9 mouse cellular contexts compared by ENCODE assay signal in the genomic region with DNA sequence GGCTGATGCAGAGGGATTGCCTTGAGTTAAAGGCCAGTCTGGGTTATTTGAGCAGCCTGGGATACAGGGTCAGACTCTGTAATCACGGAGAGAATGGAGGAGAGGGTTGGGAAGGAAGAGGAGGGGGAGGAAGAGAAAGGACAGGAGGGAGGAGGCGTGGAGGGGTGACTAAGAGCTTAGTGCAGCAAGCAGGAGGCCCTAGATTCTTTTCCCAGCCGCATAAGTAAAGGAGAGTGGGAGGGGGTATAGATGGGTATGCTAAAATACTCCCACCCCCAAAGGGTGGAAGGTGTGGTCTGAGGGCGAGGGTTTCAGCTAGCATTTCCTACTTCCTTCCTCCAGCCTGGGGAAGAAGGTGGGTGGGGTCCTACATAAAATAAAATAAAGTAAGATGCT. TPM values are rescaled to one million over a fixed set of nuclear protein-coding genes. Genes with fewer than 3 reads are reported as not detected.
A peak's percentile ranks its signal among the peaks of the same experiment; 100 is the strongest.
DNase-seq lines count a peak whose midpoint lies in the region; ATAC-seq and TF ChIP-seq lines count a peak whose summit lies in the region.
"Had no signal": no experiment of that assay in that cellular context is flagged by ENCODE, and none has a peak within 500 bp of the region (broad histone marks: within the 10 kb centered on the region; RNA-seq: fewer than 3 reads in every experiment).

No protein-coding gene starts in this region.

- peak overlapping the region; percentile 78 for H3K27ac ChIP-seq in heart, embryonic 10.5 days
- no peak overlapping the region for H3K27ac ChIP-seq in midbrain, embryonic 11.5 days (ENCODE audit: low read depth, low read length)
- no peak overlapping the region for H3K27ac ChIP-seq in midbrain, embryonic 15.5 days
- H3K27ac ChIP-seq in limb, embryonic 13.5 days = no peak overlapping the region
- H3K27ac ChIP-seq in stomach, postnatal 0 days (replicated peaks) = no peak overlapping the region

- peaks cover 49% of the 10 kb centered on the region for H3K4me1 ChIP-seq in heart, embryonic 10.5 days
- H3K4me1 ChIP-seq in midbrain, embryonic 11.5 days (ENCODE audit: control insufficient read depth, insufficient read depth, low read length) = peaks cover 17% of the 10 kb centered on the region; the same call in 1 of the 2 replicates
- H3K4me1 ChIP-seq in midbrain, embryonic 15.5 days = peaks cover 15% of the 10 kb centered on the region
- peaks cover 25% of the 10 kb centered on the region for H3K4me1 ChIP-seq in limb, embryonic 13.5 days
- peaks cover 5% of the 10 kb centered on the region; the same call in 1 of the 2 replicates for H3K4me1 ChIP-seq in stomach, postnatal 0 days (replicated peaks; ENCODE audit: control insufficient read depth, insufficient read depth)

- peak; percentile 6 for ATAC-seq in midbrain, embryonic 11.5 days (ENCODE audit: low FRiP score)
- ATAC-seq in midbrain, embryonic 15.5 days (replicated peaks) = no peak
- ATAC-seq in limb, embryonic 13.5 days (ENCODE audit: low FRiP score, low read depth) = no peak
- 0 out of 2 replicates have a peak, but pooled peaks have one; percentile 9 for ATAC-seq in stomach, postnatal 0 days (ENCODE audit: low FRiP score, low TSS enrichment)
- no peak for ATAC-seq in activated CD4-positive, CD25-positive, alpha-beta regulatory T cell, adult 4 months

- H3K9ac ChIP-seq in midbrain, embryonic 11.5 days (ENCODE audit: low read length) = peak overlapping the region; percentile 40; the same call in 1 of the 2 replicates
- no peak overlapping the region for H3K9ac ChIP-seq in midbrain, embryonic 15.5 days
- no peak overlapping the region for H3K9ac ChIP-seq in limb, embryonic 13.5 days
- H3K9ac ChIP-seq in stomach, postnatal 0 days (ENCODE audit: low read length) = no peak overlapping the region

- peaks cover 24% of the 10 kb centered on the region for H3K27me3 ChIP-seq in heart, embryonic 10.5 days (ENCODE audit: insufficient read depth, poor library complexity, severe bottlenecking)
- peaks cover 13% of the 10 kb centered on the region for H3K27me3 ChIP-seq in midbrain, embryonic 11.5 days (ENCODE audit: control insufficient read depth, insufficient read depth, low read length)
- H3K27me3 ChIP-seq in midbrain, embryonic 15.5 days (replicated peaks) = peaks cover 28% of the 10 kb centered on the region
- peaks cover 40% of the 10 kb centered on the region for H3K27me3 ChIP-seq in limb, embryonic 13.5 days
- H3K27me3 ChIP-seq in stomach, postnatal 0 days (ENCODE audit: control insufficient read depth, insufficient read depth, low read length) = no peaks in the 10 kb centered on the region

- DNase-seq in heart, embryonic 10.5 days (ENCODE audit: low spot score) = no peak
- no peak for DNase-seq in heart, postnatal 14 days
- DNase-seq in midbrain, embryonic 11.5 days (ENCODE audit: low spot score, missing footprints) = no peak
- no peak for DNase-seq in stomach, postnatal 0 days (ENCODE audit: low spot score)
- DNase-seq in thymus, postnatal 25 days = no peak

- intact Hi-C loops in heart, postnatal 14 days (cut with DNase I) = no loop called here

- H3K36me3 ChIP-seq in heart, embryonic 10.5 days = no peaks in the 10 kb centered on the region
- H3K36me3 ChIP-seq in midbrain, embryonic 11.5 days (ENCODE audit: control insufficient read depth, insufficient read depth, low read length) = no peaks in the 10 kb centered on the region
- H3K36me3 ChIP-seq in midbrain, embryonic 15.5 days (replicated peaks) = no peaks in the 10 kb centered on the region
- no peaks in the 10 kb centered on the region for H3K36me3 ChIP-seq in limb, embryonic 13.5 days
- H3K36me3 ChIP-seq in stomach, postnatal 0 days (ENCODE audit: control insufficient read depth, insufficient read depth, low read length) = no peaks in the 10 kb centered on the region
- H3K36me3 ChIP-seq: G1E had no signal

- no peaks in the 10 kb centered on the region for H3K9me3 ChIP-seq in heart, embryonic 10.5 days
- H3K9me3 ChIP-seq in midbrain, embryonic 11.5 days (ENCODE audit: control insufficient read depth, low read length) = no peaks in the 10 kb centered on the region
- no peaks in the 10 kb centered on the region for H3K9me3 ChIP-seq in midbrain, embryonic 15.5 days
- H3K9me3 ChIP-seq in limb, embryonic 13.5 days = no peaks in the 10 kb centered on the region
- H3K9me3 ChIP-seq in stomach, postnatal 0 days (ENCODE audit: control insufficient read depth, low read length) = no peaks in the 10 kb centered on the region
- H3K9me3 ChIP-seq: G1E had no signal

- WGBS in heart, embryonic 10.5 days = 19% methylated on average over 4 of the region's 4 CpGs
- 8% methylated on average over 4 of the region's 4 CpGs for WGBS in midbrain, embryonic 11.5 days
- 26% methylated on average over 4 of the region's 4 CpGs for WGBS in midbrain, embryonic 15.5 days
- WGBS in limb, embryonic 13.5 days = 25% methylated on average over 4 of the region's 4 CpGs
- WGBS in stomach, postnatal 0 days = 30% methylated on average over 4 of the region's 4 CpGs

- no peak for TF ChIP-seq EP300 in stomach, postnatal 0 days (optimal IDR thresholded peaks at IDR 0.05)

- H3K4me3 ChIP-seq in heart, embryonic 10.5 days = peak overlapping the region; percentile 57
- H3K4me3 ChIP-seq in midbrain, embryonic 11.5 days (ENCODE audit: low read depth, low read length) = no peak overlapping the region
- no peak overlapping the region for H3K4me3 ChIP-seq in midbrain, embryonic 15.5 days
- H3K4me3 ChIP-seq in limb, embryonic 13.5 days = no peak overlapping the region
- H3K4me3 ChIP-seq in stomach, postnatal 0 days (ENCODE audit: low read depth, low read length) = no peak overlapping the region

- H3K4me2 ChIP-seq in midbrain, embryonic 11.5 days = peak overlapping the region; percentile 76
- H3K4me2 ChIP-seq in midbrain, embryonic 15.5 days = no peak overlapping the region
- H3K4me2 ChIP-seq in limb, embryonic 13.5 days (replicated peaks) = peak overlapping the region; percentile 84
- peak overlapping the region; percentile 69; the same call in 1 of the 2 replicates for H3K4me2 ChIP-seq in stomach, postnatal 0 days (replicated peaks; ENCODE audit: low read depth)

- no peak for TF ChIP-seq CTCF in stomach, postnatal 0 days (IDR thresholded peaks at IDR 0.05; ENCODE audit: low read depth)

RNA-seq across cellular contexts. Expression of gene Tmem37, which starts 0.4 kb away (rescaled TPM):
- 17.5 and 22.5 TPM in 2 replicates for polyA plus RNA-seq in heart, embryonic 10.5 days (2016; fragmentation: Nextera tagmentation; extraction: Ambion mirVana)
- 1 to 10 TPM; 5.5 to 6.3 TPM for total RNA-seq in heart, postnatal 14 days (2021)
- 6.8 and 7.3 TPM in 2 replicates for polyA plus RNA-seq in midbrain, embryonic 11.5 days (2014; fragmentation: Nextera tagmentation; extraction: Ambion mirVana)
- polyA plus RNA-seq in midbrain, embryonic 15.5 days (2015; fragmentation: Nextera tagmentation; extraction: Ambion mirVana) = 7.6 and 9.6 TPM in 2 replicates
- polyA plus RNA-seq in limb, embryonic 13.5 days (2015; fragmentation: Nextera tagmentation; extraction: Ambion mirVana) = 6.7 and 7.6 TPM in 2 replicates
- polyA plus RNA-seq in stomach, postnatal 0 days (2015; fragmentation: Nextera tagmentation; extraction: Ambion mirVana) = 7.8 and 8.8 TPM in 2 replicates
- 1 to 10 TPM; 1.4 to 2.5 TPM for polyA plus RNA-seq in activated CD4-positive, CD25-positive, alpha-beta regulatory T cell, adult 4 months (2017; shearing (Covaris generic))
- polyA plus RNA-seq: G1E had no signal

RNA-seq across cellular contexts. Expression of gene Dbi, which starts 46.6 kb away (rescaled TPM):
- 647 and 658 TPM in 2 replicates for polyA plus RNA-seq in heart, embryonic 10.5 days (2016; fragmentation: Nextera tagmentation; extraction: Ambion mirVana)
- total RNA-seq in heart, postnatal 14 days (2021) = 100 to 1,000 TPM; 331 to 352 TPM
- 690 and 715 TPM in 2 replicates for polyA plus RNA-seq in midbrain, embryonic 11.5 days (2014; fragmentation: Nextera tagmentation; extraction: Ambion mirVana)
- 798 and 903 TPM in 2 replicates for polyA plus RNA-seq in midbrain, embryonic 15.5 days (2015; fragmentation: Nextera tagmentation; extraction: Ambion mirVana)
- 605 and 606 TPM in 2 replicates for polyA plus RNA-seq in limb, embryonic 13.5 days (2015; fragmentation: Nextera tagmentation; extraction: Ambion mirVana)
- polyA plus RNA-seq in stomach, postnatal 0 days (2015; fragmentation: Nextera tagmentation; extraction: Ambion mirVana) = 1,663 and 1,741 TPM in 2 replicates
- 100 to 1,000 TPM; 210 to 248 TPM for polyA plus RNA-seq in activated CD4-positive, CD25-positive, alpha-beta regulatory T cell, adult 4 months (2017; shearing (Covaris generic))

RNA-seq across cellular contexts. Expression of gene 3110009E18Rik, which starts 46.7 kb away (rescaled TPM):
- polyA plus RNA-seq in heart, embryonic 10.5 days (2016; fragmentation: Nextera tagmentation; extraction: Ambion mirVana) = 13.0 and 15.0 TPM in 2 replicates
- 1 to 10 TPM; 5.4 to 5.5 TPM for total RNA-seq in heart, postnatal 14 days (2021)
- polyA plus RNA-seq in midbrain, embryonic 11.5 days (2014; fragmentation: Nextera tagmentation; extraction: Ambion mirVana) = 26.4 and 27.1 TPM in 2 replicates
- 14.2 and 16.0 TPM in 2 replicates for polyA plus RNA-seq in midbrain, embryonic 15.5 days (2015; fragmentation: Nextera tagmentation; extraction: Ambion mirVana)
- 18.9 and 20.9 TPM in 2 replicates for polyA plus RNA-seq in limb, embryonic 13.5 days (2015; fragmentation: Nextera tagmentation; extraction: Ambion mirVana)
- 10.1 and 11.9 TPM in 2 replicates for polyA plus RNA-seq in stomach, postnatal 0 days (2015; fragmentation: Nextera tagmentation; extraction: Ambion mirVana)
- 10 to 100 TPM; 25.9 to 27.3 TPM for polyA plus RNA-seq in activated CD4-positive, CD25-positive, alpha-beta regulatory T cell, adult 4 months (2017; shearing (Covaris generic))

Comparison
In these comparisons a context has a peak if more than half of its experiments do, and no peak if none do; other contexts are left out.
1. ATAC-seq: peak in midbrain, embryonic 11.5 days (single experiment) and stomach, postnatal 0 days (single experiment); none in midbrain, embryonic 15.5 days (single experiment), limb, embryonic 13.5 days (single experiment) and activated CD4-positive, CD25-positive, alpha-beta regulatory T cell, adult 4 months (single experiment).